Mouse (Mus musculus) pancreas, adult 10 weeks (tissue): ENCODE measurements around the gene Sh3rf3. TPM values are rescaled to one million over a fixed set of nuclear protein-coding genes. Genes with fewer than 3 reads are reported as not detected.

ENCODE experiments used
- polyA plus RNA-seq: library from polyadenylated mRNA; stranded (reverse); fragments of 350-450 nt; fragmentation: Illumina TruSeq; extraction: RNeasy Lipid Tissue Mini Kit (QIAGEN cat#74804); gene quantifications from one replicate; pipeline ENCODE4 v1.2.3, GENCODE M21; 2015; ENCODE audit warnings: low read depth, low replicate concordance; ENCODE audit not compliant: insufficient read depth

The Sh3rf3 gene
- 0.22 TPM for polyA plus RNA-seq

DNA sequence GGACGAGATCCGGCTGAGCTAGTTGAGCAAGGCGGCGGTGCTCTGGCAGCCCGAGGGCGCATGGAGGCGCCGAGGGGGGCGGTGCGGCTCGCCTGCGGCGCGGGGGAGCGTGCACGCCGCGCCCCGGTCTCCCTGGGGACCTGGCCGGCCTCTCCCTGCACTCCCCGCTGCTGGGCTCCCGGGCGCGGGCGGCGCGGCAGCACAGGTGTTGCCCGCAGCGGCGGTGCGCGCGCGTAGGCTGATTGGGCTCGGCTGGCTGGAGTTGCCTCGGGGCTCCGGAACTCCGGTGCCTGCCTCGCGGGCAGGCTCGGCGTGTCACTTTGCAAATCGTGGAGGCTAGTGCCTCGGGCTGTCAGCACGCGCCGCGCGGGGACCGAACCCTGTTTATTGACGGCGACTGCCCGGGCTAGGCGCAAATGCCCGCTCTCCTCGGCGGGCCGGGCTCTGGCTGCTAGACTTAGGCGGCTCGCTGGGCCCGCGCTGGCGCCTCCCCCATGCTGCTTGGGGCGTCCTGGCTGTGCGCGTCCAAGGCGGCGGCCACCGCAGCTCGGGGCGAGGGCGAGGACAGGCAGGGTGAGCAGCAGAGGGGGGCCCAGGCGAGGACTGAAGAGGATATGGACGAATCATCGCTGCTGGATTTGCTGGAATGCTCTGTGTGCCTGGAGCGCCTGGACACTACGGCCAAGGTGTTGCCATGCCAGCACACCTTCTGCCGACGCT is at the start of gene Sh3rf3:
Sh3rf3 (plus strand) TSS at position 279 of the 720 bp plus-strand sequence.

Other genes starting within 250 kb of the Sh3rf3 start
- gene Edar, start 137.7 kb upstream of the Sh3rf3 start, polyA plus RNA-seq: not detected
- not detected for gene Gm17542, start 95.1 kb upstream of the Sh3rf3 start, polyA plus RNA-seq